Mouse (Mus musculus): ENCODE measurements around the gene H2-T23. TPM values are rescaled to one million over a fixed set of nuclear protein-coding genes. Genes with fewer than 3 reads are reported as not detected.

Gene H2-T23
- polyA plus RNA-seq, 1 experiment from 2014 or later = 8.4 TPM

Other genes with a start within 250 kb of the H2-T23 start
- gene Ier3, start 211.2 kb downstream of the H2-T23 start, polyA plus RNA-seq (2015; fragmentation: Nextera tagmentation; extraction: Ambion mirVana) = 17.9 and 21.0 TPM in 2 replicates
- gene Flot1, start 209.6 kb downstream of the H2-T23 start, polyA plus RNA-seq (2015; fragmentation: Nextera tagmentation; extraction: Ambion mirVana) = 50.1 and 54.4 TPM in 2 replicates
- 1,042 and 1,079 TPM in 2 replicates for gene Tubb5, start 194.5 kb downstream of the H2-T23 start, polyA plus RNA-seq (2015; fragmentation: Nextera tagmentation; extraction: Ambion mirVana)
- 24.1 and 24.7 TPM in 2 replicates for gene Mdc1, start 191.3 kb downstream of the H2-T23 start, polyA plus RNA-seq (2015; fragmentation: Nextera tagmentation; extraction: Ambion mirVana)
- gene Nrm, start 171.5 kb downstream of the H2-T23 start, polyA plus RNA-seq (2015; fragmentation: Nextera tagmentation; extraction: Ambion mirVana) = 71.0 and 73.3 TPM in 2 replicates
- gene Ppp1r18, start 167.3 kb downstream of the H2-T23 start, polyA plus RNA-seq (2015; fragmentation: Nextera tagmentation; extraction: Ambion mirVana) = 21.3 and 23.4 TPM in 2 replicates
- 42.0 and 42.1 TPM in 2 replicates for gene Dhx16, start 153.0 kb downstream of the H2-T23 start, polyA plus RNA-seq (2015; fragmentation: Nextera tagmentation; extraction: Ambion mirVana)
- gene 2310061I04Rik, start 135.4 kb downstream of the H2-T23 start, polyA plus RNA-seq (2015; fragmentation: Nextera tagmentation; extraction: Ambion mirVana) = 20.5 and 21.2 TPM in 2 replicates
- 58.3 and 63.6 TPM in 2 replicates for gene Atat1, start 122.8 kb downstream of the H2-T23 start, polyA plus RNA-seq (2015; fragmentation: Nextera tagmentation; extraction: Ambion mirVana)
- 73.9 and 77.5 TPM in 2 replicates for gene Mrps18b, start 116.5 kb downstream of the H2-T23 start, polyA plus RNA-seq (2015; fragmentation: Nextera tagmentation; extraction: Ambion mirVana)
- gene Ppp1r10, start 116.4 kb downstream of the H2-T23 start, polyA plus RNA-seq (2015; fragmentation: Nextera tagmentation; extraction: Ambion mirVana) = 35.9 and 38.2 TPM in 2 replicates
- gene Abcf1, start 63.1 kb downstream of the H2-T23 start, polyA plus RNA-seq (2015; fragmentation: Nextera tagmentation; extraction: Ambion mirVana) = 71.6 and 87.8 TPM in 2 replicates
- gene Gnl1, start 53.0 kb downstream of the H2-T23 start, polyA plus RNA-seq (2015; fragmentation: Nextera tagmentation; extraction: Ambion mirVana) = 49.4 and 50.3 TPM in 2 replicates
- 29.3 and 32.4 TPM in 2 replicates for gene Prr3, start 52.6 kb downstream of the H2-T23 start, polyA plus RNA-seq (2015; fragmentation: Nextera tagmentation; extraction: Ambion mirVana)
- 2.2 and 3.2 TPM in 2 replicates for gene H2-T24, start 12.3 kb downstream of the H2-T23 start, polyA plus RNA-seq (2015; fragmentation: Nextera tagmentation; extraction: Ambion mirVana)
- gene H2-T22, start 9.9 kb upstream of the H2-T23 start, polyA plus RNA-seq (2015; fragmentation: Nextera tagmentation; extraction: Ambion mirVana) = 16.1 and 18.4 TPM in 2 replicates
- gene Gm6034, start 10.1 kb upstream of the H2-T23 start, polyA plus RNA-seq (2015; fragmentation: Nextera tagmentation; extraction: Ambion mirVana) = not detected in 2 replicates
- not detected in 2 replicates for gene Gm11127, start 25.5 kb upstream of the H2-T23 start, polyA plus RNA-seq (2015; fragmentation: Nextera tagmentation; extraction: Ambion mirVana)
- not detected in 2 replicates for gene Gm19684, start 88.8 kb upstream of the H2-T23 start, polyA plus RNA-seq (2015; fragmentation: Nextera tagmentation; extraction: Ambion mirVana)
- gene Gm7030, start 96.6 kb upstream of the H2-T23 start, polyA plus RNA-seq (2015; fragmentation: Nextera tagmentation; extraction: Ambion mirVana) = 0.19 TPM in 1 of 2 replicates, not detected in the other
- gene Gm8909, start 135.7 kb upstream of the H2-T23 start, polyA plus RNA-seq (2015; fragmentation: Nextera tagmentation; extraction: Ambion mirVana) = 35.2 and 39.5 TPM in 2 replicates
- 0.59 and 0.71 TPM in 2 replicates for gene H2-T3, start 157.4 kb upstream of the H2-T23 start, polyA plus RNA-seq (2015; fragmentation: Nextera tagmentation; extraction: Ambion mirVana)
- gene Rpp21, start 225.2 kb upstream of the H2-T23 start, polyA plus RNA-seq (2015; fragmentation: Nextera tagmentation; extraction: Ambion mirVana) = 177 and 178 TPM in 2 replicates
- gene Trim39, start 239.4 kb upstream of the H2-T23 start, polyA plus RNA-seq (2015; fragmentation: Nextera tagmentation; extraction: Ambion mirVana) = 15.1 and 15.8 TPM in 2 replicates

Data from lung, embryonic 15.5 days (tissue).